Mouse (Mus musculus): Measurements from ENCODE around the gene Mark3. TPM values are rescaled to one million over a fixed set of nuclear protein-coding genes. Genes with fewer than 3 reads are reported as not detected.
A peak's percentile ranks its signal among the peaks of the same experiment; 100 is the strongest.

Gene Mark3
- polyA plus RNA-seq, 1 experiment from 2014 or later: 26.4 TPM

DNA sequence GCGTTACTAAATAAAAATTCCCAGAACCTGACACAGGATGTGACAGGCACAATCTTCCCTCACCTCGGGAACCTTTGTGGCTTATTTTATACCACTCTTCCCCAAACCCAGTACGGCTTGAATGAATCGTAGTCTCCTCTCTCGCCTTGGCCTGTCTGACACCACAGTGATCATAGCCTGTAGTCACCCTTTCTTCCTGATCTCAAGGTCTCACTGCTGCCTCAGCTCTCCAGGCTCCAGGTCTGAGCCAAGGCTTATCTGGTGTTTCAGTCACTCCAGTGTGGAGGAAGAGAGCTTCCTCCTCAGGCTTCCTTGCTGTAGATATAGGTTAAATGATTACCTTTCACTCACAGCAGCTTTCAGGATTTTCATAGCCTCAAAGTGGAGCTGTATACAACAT is 25.3 kb downstream of the Mark3 start:
- Histone ChIP-seq H3K9me3 (ENCODE audit: control insufficient read depth, low read length) (no peaks in the 10 kb centered on the region), H3K27me3 (replicated peaks; ENCODE audit: control insufficient read depth, insufficient read depth, low read length) (no peaks in the 10 kb centered on the region), H3K27ac (ENCODE audit: low read depth, low read length) (no peak overlapping the region), H3K9ac (ENCODE audit: low read depth, low read length) (no peak overlapping the region), H3K4me1 (ENCODE audit: control insufficient read depth, insufficient read depth, low read depth, low read length) (no peaks in the 10 kb centered on the region), H3K4me2 (ENCODE audit: low read length) (no peak overlapping the region), H3K36me3 (ENCODE audit: control insufficient read depth, insufficient read depth, low read length) (peaks cover 6% of the 10 kb centered on the region), H3K4me3 (ENCODE audit: low read length) (no peak overlapping the region)
- WGBS: 96% methylated on average over 5 of the region's 5 CpGs
- ATAC-seq: no peak

DNA sequence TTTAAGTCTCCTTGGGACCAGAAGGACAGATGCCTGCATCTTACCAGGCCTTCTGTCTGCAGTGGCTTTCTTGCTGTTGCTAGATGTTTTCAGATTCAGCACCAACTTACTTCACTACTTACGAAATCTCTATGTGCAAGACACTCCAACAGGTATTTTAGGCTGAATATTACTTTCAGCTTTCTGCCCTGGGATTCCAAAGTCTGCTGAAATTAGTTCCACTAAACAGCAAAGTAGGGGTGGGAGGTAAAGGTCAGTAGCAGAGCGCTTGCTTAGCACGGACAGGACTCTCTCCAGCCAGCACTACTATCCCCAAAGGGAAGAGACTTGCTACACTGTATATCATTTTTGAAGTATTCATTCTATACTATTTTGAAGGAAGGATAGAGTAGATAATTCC is 29.5 kb downstream of the Mark3 start:
- H3K9me3 ChIP-seq (ENCODE audit: control insufficient read depth, low read length): no peaks in the 10 kb centered on the region
- H3K4me3 ChIP-seq (ENCODE audit: low read length): no peak overlapping the region
- H3K27me3 ChIP-seq (replicated peaks; ENCODE audit: control insufficient read depth, insufficient read depth, low read length): no peaks in the 10 kb centered on the region
- 88% methylated on average over 3 of the region's 3 CpGs for WGBS
- H3K4me1 ChIP-seq (ENCODE audit: control insufficient read depth, insufficient read depth, low read depth, low read length): no peaks in the 10 kb centered on the region
- H3K27ac ChIP-seq (ENCODE audit: low read depth, low read length): no peak overlapping the region
- H3K4me2 ChIP-seq (ENCODE audit: low read length): no peak overlapping the region
- no peak overlapping the region for H3K9ac ChIP-seq (ENCODE audit: low read depth, low read length)
- ATAC-seq: no peak
- H3K36me3 ChIP-seq (ENCODE audit: control insufficient read depth, insufficient read depth, low read length): peaks cover 5% of the 10 kb centered on the region

GRCm38 (mm10) chr12:111605619-111606018 is 31.3 kb downstream of the Mark3 start:
- Histone ChIP-seq H3K4me2 (ENCODE audit: low read length) (no peak overlapping the region), H3K4me1 (ENCODE audit: control insufficient read depth, insufficient read depth, low read depth, low read length) (no peaks in the 10 kb centered on the region), H3K4me3 (ENCODE audit: low read length) (no peak overlapping the region), H3K27me3 (replicated peaks; ENCODE audit: control insufficient read depth, insufficient read depth, low read length) (no peaks in the 10 kb centered on the region), H3K9ac (ENCODE audit: low read depth, low read length) (no peak overlapping the region), H3K9me3 (ENCODE audit: control insufficient read depth, low read length) (no peaks in the 10 kb centered on the region), H3K36me3 (ENCODE audit: control insufficient read depth, insufficient read depth, low read length) (peaks cover 5% of the 10 kb centered on the region; the same call in 1 of the 2 replicates), H3K27ac (ENCODE audit: low read depth, low read length) (no peak overlapping the region)
- WGBS: 84% methylated on average over 2 of the region's 2 CpGs
- ATAC-seq: no peak

DNA sequence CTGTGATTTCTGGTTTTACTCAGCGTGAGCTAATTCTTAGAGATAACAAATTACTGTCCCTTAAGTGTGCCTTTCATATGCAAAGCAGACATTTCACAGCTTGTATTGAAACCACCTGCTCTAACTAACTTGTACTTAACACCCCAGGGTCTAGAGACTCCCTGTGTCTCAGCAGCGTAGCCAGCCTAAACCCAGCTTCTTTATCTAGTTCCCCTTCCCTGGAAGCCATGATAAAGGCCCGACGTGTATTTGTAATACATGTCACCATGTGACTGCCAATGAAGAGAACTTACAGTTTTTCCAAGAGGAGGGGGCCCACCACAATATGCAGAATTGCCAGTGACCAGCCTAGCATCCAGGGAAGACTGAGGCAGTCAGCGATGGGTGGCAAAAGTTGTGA is 33.7 kb downstream of the Mark3 start:
- no peak overlapping the region for H3K4me3 ChIP-seq (ENCODE audit: low read length)
- peaks cover 14% of the 10 kb centered on the region for H3K36me3 ChIP-seq (ENCODE audit: control insufficient read depth, insufficient read depth, low read length)
- H3K4me1 ChIP-seq (ENCODE audit: control insufficient read depth, insufficient read depth, low read depth, low read length): no peaks in the 10 kb centered on the region
- H3K9me3 ChIP-seq (ENCODE audit: control insufficient read depth, low read length): no peaks in the 10 kb centered on the region
- no peak overlapping the region for H3K9ac ChIP-seq (ENCODE audit: low read depth, low read length)
- H3K27ac ChIP-seq (ENCODE audit: low read depth, low read length): no peak overlapping the region
- no peaks in the 10 kb centered on the region for H3K27me3 ChIP-seq (replicated peaks; ENCODE audit: control insufficient read depth, insufficient read depth, low read length)
- WGBS: 40% methylated on average over 5 of the region's 5 CpGs
- H3K4me2 ChIP-seq (ENCODE audit: low read length): no peak overlapping the region
- ATAC-seq: no peak

- Histone ChIP-seq H3K4me2 (ENCODE audit: low read length) (no peak overlapping the region), H3K9me3 (ENCODE audit: control insufficient read depth, low read length) (no peaks in the 10 kb centered on the region), H3K4me1 (ENCODE audit: control insufficient read depth, insufficient read depth, low read depth, low read length) (no peaks in the 10 kb centered on the region), H3K27ac (ENCODE audit: low read depth, low read length) (no peak overlapping the region), H3K27me3 (replicated peaks; ENCODE audit: control insufficient read depth, insufficient read depth, low read length) (no peaks in the 10 kb centered on the region), H3K36me3 (ENCODE audit: control insufficient read depth, insufficient read depth, low read length) (peaks cover 22% of the 10 kb centered on the region), H3K4me3 (ENCODE audit: low read length) (no peak overlapping the region), H3K9ac (ENCODE audit: low read depth, low read length) (no peak overlapping the region)
- ATAC-seq: no peak
- 88% methylated on average over 5 of the region's 5 CpGs for WGBS
These were observed 40.3 kb downstream of the Mark3 start for GRCm38 (mm10) chr12:111614475-111615141.

DNA sequence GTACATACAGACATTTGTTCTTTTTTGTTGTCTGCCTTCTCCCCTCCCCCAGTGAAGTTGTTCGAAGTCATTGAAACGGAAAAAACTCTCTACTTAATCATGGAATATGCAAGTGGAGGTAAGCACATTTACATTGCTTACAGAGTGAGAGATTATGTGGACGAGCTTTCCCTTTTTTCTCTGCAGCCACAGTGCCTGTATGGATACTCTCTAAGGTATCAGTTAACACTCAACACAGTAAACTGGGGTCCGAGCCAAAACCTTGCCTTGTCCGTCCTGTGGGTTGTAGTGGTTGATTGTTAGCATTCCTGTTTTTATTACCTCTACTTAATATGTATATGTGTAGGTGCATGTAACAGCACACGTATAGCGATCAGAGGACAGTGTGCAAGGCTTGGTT is 43.9 kb downstream of the Mark3 start:
- H3K4me2 ChIP-seq (ENCODE audit: low read length): no peak overlapping the region
- no peaks in the 10 kb centered on the region for H3K4me1 ChIP-seq (ENCODE audit: control insufficient read depth, insufficient read depth, low read depth, low read length)
- 86% methylated on average over 7 of the region's 7 CpGs for WGBS
- no peak overlapping the region for H3K9ac ChIP-seq (ENCODE audit: low read depth, low read length)
- no peak overlapping the region for H3K27ac ChIP-seq (ENCODE audit: low read depth, low read length)
- H3K9me3 ChIP-seq (ENCODE audit: control insufficient read depth, low read length): no peaks in the 10 kb centered on the region
- ATAC-seq: no peak
- no peaks in the 10 kb centered on the region for H3K27me3 ChIP-seq (replicated peaks; ENCODE audit: control insufficient read depth, insufficient read depth, low read length)
- no peak overlapping the region for H3K4me3 ChIP-seq (ENCODE audit: low read length)
- peaks cover 19% of the 10 kb centered on the region for H3K36me3 ChIP-seq (ENCODE audit: control insufficient read depth, insufficient read depth, low read length)

- ATAC-seq: peak; percentile 77
- Histone ChIP-seq H3K4me3 (ENCODE audit: low read length) (no peak overlapping the region), H3K9ac (ENCODE audit: low read depth, low read length) (no peak overlapping the region), H3K9me3 (ENCODE audit: control insufficient read depth, low read length) (no peaks in the 10 kb centered on the region), H3K36me3 (ENCODE audit: control insufficient read depth, insufficient read depth, low read length) (peaks cover 19% of the 10 kb centered on the region), H3K4me2 (ENCODE audit: low read length) (no peak overlapping the region), H3K4me1 (ENCODE audit: control insufficient read depth, insufficient read depth, low read depth, low read length) (no peaks in the 10 kb centered on the region), H3K27me3 (replicated peaks; ENCODE audit: control insufficient read depth, insufficient read depth, low read length) (no peaks in the 10 kb centered on the region), H3K27ac (ENCODE audit: low read depth, low read length) (no peak overlapping the region)
- WGBS: 48% methylated on average over 6 of the region's 6 CpGs
These were observed 73.8 kb downstream of the Mark3 start for GRCm38 (mm10) chr12:111648061-111648645.

DNA sequence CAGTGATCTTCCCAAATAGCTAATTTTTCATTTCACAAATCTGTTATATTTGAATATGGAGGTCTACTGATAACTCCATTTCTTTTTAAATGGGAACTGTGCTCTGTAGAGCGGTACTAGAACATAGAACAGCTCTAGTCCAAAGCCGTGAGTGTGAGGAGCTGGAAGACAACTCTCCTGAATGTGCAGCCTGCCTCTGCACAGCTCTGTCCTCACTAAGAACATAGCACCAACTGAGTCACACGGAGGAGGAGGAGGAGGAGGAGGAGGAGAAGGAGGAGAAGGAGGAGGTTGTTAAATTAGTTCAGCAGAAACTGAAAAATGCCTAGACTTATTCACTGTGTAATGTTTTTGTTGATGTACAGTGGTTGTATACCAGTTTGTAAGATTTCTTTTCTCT is 78.6 kb downstream of the Mark3 start:
- H3K9me3 ChIP-seq (ENCODE audit: control insufficient read depth, low read length): no peaks in the 10 kb centered on the region
- WGBS: 84% methylated on average over 3 of the region's 3 CpGs

DNA sequence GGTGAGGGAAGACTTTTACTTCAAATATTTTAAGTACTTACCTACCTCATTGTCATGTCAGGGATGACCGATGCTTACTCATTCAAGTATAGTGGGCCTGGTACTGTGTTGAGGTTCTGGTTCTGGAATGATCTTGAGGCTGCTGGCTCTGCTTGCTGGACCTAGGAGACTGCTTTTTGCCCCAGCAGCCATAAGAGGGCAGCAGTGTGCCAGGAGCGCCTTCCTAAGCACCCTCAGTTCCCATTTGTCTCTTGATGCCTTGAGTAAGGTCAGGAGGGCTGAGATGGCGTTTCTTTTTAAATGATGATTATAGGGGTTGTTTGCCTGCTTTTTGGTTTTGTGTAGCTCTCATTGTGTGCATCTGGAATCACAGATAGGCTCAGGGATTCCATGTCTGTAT is 79.1 kb downstream of the Mark3 start:
- no peak overlapping the region for H3K9ac ChIP-seq (ENCODE audit: low read depth, low read length)
- WGBS: 29% methylated on average over 3 of the region's 3 CpGs

More for the DNA sequence above, 78.6 kb downstream of the Mark3 start:
- Histone ChIP-seq H3K4me1 (ENCODE audit: control insufficient read depth, insufficient read depth, low read depth, low read length) (no peaks in the 10 kb centered on the region; the same call in 1 of the 2 replicates), H3K27ac (ENCODE audit: low read depth, low read length) (no peak overlapping the region), H3K4me2 (ENCODE audit: low read length) (no peak overlapping the region), H3K4me3 (ENCODE audit: low read length) (no peak overlapping the region), H3K9ac (ENCODE audit: low read depth, low read length) (no peak overlapping the region), H3K27me3 (replicated peaks; ENCODE audit: control insufficient read depth, insufficient read depth, low read length) (no peaks in the 10 kb centered on the region), H3K36me3 (ENCODE audit: control insufficient read depth, insufficient read depth, low read length) (peaks cover 27% of the 10 kb centered on the region)
- ATAC-seq: no peak

More for the DNA sequence above, 79.1 kb downstream of the Mark3 start:
- no peak overlapping the region for H3K4me2 ChIP-seq (ENCODE audit: low read length)
- no peak overlapping the region for H3K27ac ChIP-seq (ENCODE audit: low read depth, low read length)
- peak; percentile 68; the same call in 1 of the 2 replicates for ATAC-seq
- no peaks in the 10 kb centered on the region for H3K9me3 ChIP-seq (ENCODE audit: control insufficient read depth, low read length)
- no peaks in the 10 kb centered on the region for H3K27me3 ChIP-seq (replicated peaks; ENCODE audit: control insufficient read depth, insufficient read depth, low read length)
- no peak overlapping the region for H3K4me3 ChIP-seq (ENCODE audit: low read length)
- no peaks in the 10 kb centered on the region; the same call in 1 of the 2 replicates for H3K4me1 ChIP-seq (ENCODE audit: control insufficient read depth, insufficient read depth, low read depth, low read length)
- H3K36me3 ChIP-seq (ENCODE audit: control insufficient read depth, insufficient read depth, low read length): peaks cover 25% of the 10 kb centered on the region

Measured in hindbrain, embryonic 16.5 days (tissue).